ENCODE assay signal across 8 mouse cellular contexts in the genomic region with DNA sequence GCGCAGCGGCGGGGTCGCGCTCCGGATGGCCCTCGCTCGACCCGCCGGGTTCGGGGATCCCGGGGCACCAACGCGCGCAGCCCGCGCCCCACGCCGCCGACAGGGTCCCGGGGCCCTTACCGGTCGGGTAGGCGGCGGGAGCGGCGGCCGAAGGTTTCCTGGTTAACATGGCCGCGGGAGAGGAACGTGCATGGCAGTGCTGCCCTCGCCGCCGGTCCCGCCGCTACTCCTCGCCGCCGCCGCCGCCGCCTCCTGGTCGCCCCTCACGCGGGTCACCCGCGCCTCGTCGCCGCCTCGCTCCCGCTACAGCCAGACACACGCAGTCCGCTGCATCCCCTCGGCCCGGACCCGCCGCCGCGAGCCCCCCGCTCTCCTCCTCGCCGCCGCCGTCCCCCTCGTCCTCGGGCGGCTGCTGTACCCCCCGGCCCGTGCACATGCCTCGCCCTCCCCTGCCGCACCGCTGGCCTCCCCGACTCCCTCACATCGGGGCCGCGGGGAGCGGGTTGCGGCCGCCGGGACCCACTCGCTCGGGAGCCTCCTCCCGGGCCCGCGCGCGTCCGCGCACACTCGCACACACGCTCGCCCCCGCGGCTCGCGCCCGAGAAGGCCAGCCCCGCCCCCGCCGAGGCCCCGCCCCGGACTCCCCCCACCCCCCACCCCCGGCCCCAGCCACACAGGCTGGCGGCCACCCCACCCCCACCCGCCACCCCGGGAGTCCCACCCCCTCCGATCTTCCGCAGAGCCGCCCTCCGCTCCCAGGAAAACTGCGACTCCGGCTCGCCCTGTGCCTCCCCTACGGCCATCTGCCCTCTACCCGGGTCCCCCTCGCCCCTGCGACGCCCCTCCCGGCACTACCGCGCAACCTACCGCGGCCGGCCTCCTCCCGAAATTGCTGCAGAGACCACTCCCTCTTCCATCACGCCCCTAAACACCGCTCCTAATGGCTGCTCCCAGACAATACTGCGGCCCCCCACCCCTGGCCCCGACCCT. TPM values are rescaled to one million over a fixed set of nuclear protein-coding genes. Genes with fewer than 3 reads are reported as not detected.
DNase-seq lines count a peak whose midpoint lies in the region; ATAC-seq and TF ChIP-seq lines count a peak whose summit lies in the region.

No protein-coding gene starts in this region.

- peaks cover 28% of the 10 kb centered on the region for H3K4me1 ChIP-seq in bone marrow macrophage, adult 2 months (ENCODE audit: control insufficient read depth, insufficient read depth, low read length)
- peaks cover 4% of the 10 kb centered on the region; the same call in 1 of the 2 replicates for H3K4me1 ChIP-seq in embryonic fibroblast, embryonic 13.5 days (ENCODE audit: control insufficient read depth, insufficient read depth, low read length)
- peaks cover 13 to 39% of the 10 kb centered on the region in 2 experiments for H3K4me1 ChIP-seq in heart, embryonic 14.5 days (ENCODE audit: control insufficient read depth in 2 of 2, insufficient read depth in 2 of 2, low read length in 2 of 2)
- H3K4me1 ChIP-seq in liver, embryonic 14.5 days (replicated peaks; ENCODE audit: control insufficient read depth in 2 of 2, insufficient read depth in 2 of 2, low read length in 1 of 2) = peaks cover 0 to 8% of the 10 kb centered on the region in 2 experiments; a peak in 1 of 4 replicates
- peaks cover 26% of the 10 kb centered on the region for H3K4me1 ChIP-seq in stomach, embryonic 14.5 days (ENCODE audit: control insufficient read depth, insufficient read depth, low read length)

- no peak for TF ChIP-seq POLR2A in bone marrow macrophage, adult 2 months (IDR thresholded peaks at IDR 0.05; ENCODE audit: borderline replicate concordance, low read depth, low read length)
- TF ChIP-seq POLR2A in embryonic fibroblast, embryonic 13.5 days (IDR thresholded peaks at IDR 0.05; ENCODE audit: low read depth, low read length) = peak; percentile 74

- under 1% methylated on average over 111 of the region's 130 CpGs for WGBS in heart, embryonic 14.5 days
- under 1% methylated on average over 109 of the region's 130 CpGs for WGBS in liver, embryonic 14.5 days (ENCODE audit: insufficient replicate concordance)
- under 1% methylated on average over 80 of the region's 130 CpGs for WGBS in stomach, embryonic 14.5 days

- TF ChIP-seq CTCF in bone marrow macrophage, adult 2 months (IDR thresholded peaks at IDR 0.05; ENCODE audit: low read depth, low read length) = no peak
- TF ChIP-seq CTCF in embryonic fibroblast, embryonic 13.5 days (IDR thresholded peaks at IDR 0.05; ENCODE audit: borderline replicate concordance, insufficient read depth, low read length) = no peak
- TF ChIP-seq CTCF in liver, embryonic 14.5 days (IDR thresholded peaks at IDR 0.05; ENCODE audit: low read depth) = no peak

- peak; percentile 84 for DNase-seq in CD4-positive helper T cell, adult 2 months (ENCODE audit: low read depth, low spot score)
- DNase-seq in kidney, postnatal 10 days = peak; percentile 93
- DNase-seq in liver, embryonic 14.5 days (ENCODE audit: low read depth in 3 of 3, low spot score in 3 of 3) = no peak
- peak; percentile 90 for DNase-seq in neural tube, embryonic 10.5 days (ENCODE audit: extremely low spot score, low spot score)

- H3K27ac ChIP-seq in bone marrow macrophage, adult 2 months (ENCODE audit: insufficient read depth, low read depth, low read length) = peak overlapping the region; percentile 63
- peak overlapping the region; percentile 12 for H3K27ac ChIP-seq in embryonic fibroblast, embryonic 13.5 days (ENCODE audit: insufficient read depth, low read length)
- peak overlapping the region; percentile 91 to 99 for H3K27ac ChIP-seq in heart, embryonic 14.5 days (replicated peaks in 1 of 2; ENCODE audit: control insufficient read depth in 1 of 2, insufficient read depth in 1 of 2, low read depth in 2 of 2, low read length in 2 of 2)
- H3K27ac ChIP-seq in liver, embryonic 14.5 days = no peak overlapping the region
- peak overlapping the region; percentile 97 for H3K27ac ChIP-seq in stomach, embryonic 14.5 days (ENCODE audit: low read length)

- peaks cover 17% of the 10 kb centered on the region for H3K36me3 ChIP-seq in heart, embryonic 14.5 days (ENCODE audit: control insufficient read depth, insufficient read depth, low read length)
- no peaks in the 10 kb centered on the region for H3K36me3 ChIP-seq in liver, embryonic 14.5 days (replicated peaks; ENCODE audit: control insufficient read depth, insufficient read depth, low read depth)
- H3K36me3 ChIP-seq in stomach, embryonic 14.5 days (ENCODE audit: control insufficient read depth, insufficient read depth, low read length) = peaks cover 16% of the 10 kb centered on the region

- peak overlapping the region; percentile 100 for H3K9ac ChIP-seq in heart, embryonic 14.5 days (ENCODE audit: low read length)
- H3K9ac ChIP-seq in liver, embryonic 14.5 days (replicated peaks) = peak overlapping the region; percentile 65
- peak overlapping the region; percentile 98 for H3K9ac ChIP-seq in stomach, embryonic 14.5 days (replicated peaks; ENCODE audit: low read depth, low read length)

- no peak for TF ChIP-seq EP300 in liver, embryonic 14.5 days (IDR thresholded peaks at IDR 0.05; ENCODE audit: low read depth)

- H3K27me3 ChIP-seq in heart, embryonic 14.5 days (ENCODE audit: control insufficient read depth, insufficient read depth, low read length) = no peaks in the 10 kb centered on the region
- peaks cover 3% of the 10 kb centered on the region; the same call in 1 of the 2 replicates for H3K27me3 ChIP-seq in liver, embryonic 14.5 days (ENCODE audit: control insufficient read depth, insufficient read depth, low read length)
- H3K27me3 ChIP-seq in stomach, embryonic 14.5 days (ENCODE audit: control insufficient read depth, insufficient read depth, low read length) = no peaks in the 10 kb centered on the region

- H3K4me3 ChIP-seq in bone marrow macrophage, adult 2 months (ENCODE audit: insufficient read depth, low read length) = peak overlapping the region; percentile 92
- H3K4me3 ChIP-seq in embryonic fibroblast, embryonic 13.5 days (ENCODE audit: insufficient read depth, low read length) = peak overlapping the region; percentile 66
- H3K4me3 ChIP-seq in heart, embryonic 14.5 days (ENCODE audit: control insufficient read depth in 1 of 2, insufficient read depth in 1 of 2, low read depth in 1 of 2, low read length in 2 of 2) = peak overlapping the region; percentile 84 to 92
- peak overlapping the region; percentile 56 to 76 for H3K4me3 ChIP-seq in liver, embryonic 14.5 days (ENCODE audit: insufficient read depth in 1 of 2, low read depth in 2 of 2, low read length in 2 of 2)
- peak overlapping the region; percentile 93 for H3K4me3 ChIP-seq in stomach, embryonic 14.5 days (ENCODE audit: low read depth, low read length)

- no peaks in the 10 kb centered on the region for H3K9me3 ChIP-seq in heart, embryonic 14.5 days (ENCODE audit: control insufficient read depth, low read length)
- H3K9me3 ChIP-seq in liver, embryonic 14.5 days (ENCODE audit: control insufficient read depth, low read length) = no peaks in the 10 kb centered on the region
- H3K9me3 ChIP-seq in stomach, embryonic 14.5 days (ENCODE audit: control insufficient read depth, low read depth, low read length) = no peaks in the 10 kb centered on the region

- peak; percentile 80 for ATAC-seq in heart, embryonic 14.5 days (ENCODE audit: insufficient number of reproducible peaks, insufficient read depth, low FRiP score, low read depth)
- ATAC-seq in liver, embryonic 14.5 days (ENCODE audit: insufficient read depth) = peak; percentile 70
- ATAC-seq in stomach, embryonic 14.5 days (ENCODE audit: insufficient number of reproducible peaks, insufficient read depth, low FRiP score, low read depth) = peak; percentile 84

- H3K4me2 ChIP-seq in heart, embryonic 14.5 days (ENCODE audit: low read length) = peak overlapping the region; percentile 97
- H3K4me2 ChIP-seq in liver, embryonic 14.5 days (ENCODE audit: low read depth) = peak overlapping the region; percentile 81
- H3K4me2 ChIP-seq in stomach, embryonic 14.5 days (replicated peaks; ENCODE audit: low read depth, low read length) = peak overlapping the region; percentile 91

RNA-seq across cellular contexts. Expression of gene Dyrk2, which starts 1.1 kb away (rescaled TPM):
- polyA plus RNA-seq in bone marrow macrophage, adult 2 months (2012; ENCODE audit: insufficient read depth, insufficient read length, missing spikeins) = 26.7 and 37.5 TPM in 2 replicates
- polyA plus RNA-seq in embryonic fibroblast, embryonic 13.5 days (2011; ENCODE audit: insufficient read length, low read depth, missing spikeins) = 34.9 and 42.7 TPM in 2 replicates
- 15.3 and 16.0 TPM in 2 replicates for polyA plus RNA-seq in heart, embryonic 14.5 days (2014; fragmentation: Nextera tagmentation; extraction: Ambion mirVana)
- polyA plus RNA-seq in liver, embryonic 14.5 days (2012; rRNA removed) = 2.5 and 3.0 TPM in 2 replicates
- 1.8 and 2.7 TPM in 2 replicates for polyA plus RNA-seq in liver, embryonic 14.5 days (2014; fragmentation: Nextera tagmentation; extraction: Ambion mirVana)
- polyA plus RNA-seq in stomach, embryonic 14.5 days (2014; fragmentation: Nextera tagmentation; extraction: Ambion mirVana) = 16.7 and 16.9 TPM in 2 replicates

Comparison
In these comparisons a context has a peak if more than half of its experiments do, and no peak if none do; other contexts are left out.
1. DNase-seq: peak in CD4-positive helper T cell, adult 2 months (single experiment), kidney, postnatal 10 days (single experiment) and neural tube, embryonic 10.5 days (single experiment); none in liver, embryonic 14.5 days (0 of 3).
2. Peak in every context shown above with its lines, with median percentiles within 50 percentile points of each other: H3K4me3 ChIP-seq, ATAC-seq, H3K4me2 ChIP-seq and H3K9ac ChIP-seq.